Mouse (Mus musculus) left cerebral cortex, adult 11 months (tissue): Measurements from ENCODE around the gene Mroh2a.
"Not testable (repeated sequence)": the region's sequence is repeated elsewhere in the genome, so short reads cannot be mapped to it uniquely, and the experiment has no call there.

Experiments used
- DNase-seq: peaks from one replicate; pipeline ENCODE4 v3.0.0; 2022; ENCODE audit warnings: low spot score

The Mroh2a gene

DNA sequence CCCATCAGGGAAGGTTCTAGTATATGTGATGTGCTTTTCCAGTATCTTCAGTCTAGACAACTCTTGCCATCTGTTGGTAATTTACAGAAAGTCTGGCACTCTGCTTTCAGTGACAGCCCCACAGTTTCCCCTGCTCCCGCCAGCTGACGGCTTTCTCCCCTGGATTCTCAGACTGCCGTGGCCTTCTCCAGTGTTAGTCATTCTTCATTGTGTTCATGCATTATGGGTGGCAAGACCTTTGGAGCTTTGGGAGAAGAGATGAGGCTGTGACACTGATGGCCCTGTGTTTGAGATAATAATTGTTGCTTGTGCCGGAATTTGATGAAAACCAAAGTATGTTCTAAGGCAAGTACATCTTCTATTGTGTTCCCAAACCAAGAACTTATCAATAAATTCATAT, 8.2 kb upstream of the Mroh2a start:
- DNase-seq = no peak

DNA sequence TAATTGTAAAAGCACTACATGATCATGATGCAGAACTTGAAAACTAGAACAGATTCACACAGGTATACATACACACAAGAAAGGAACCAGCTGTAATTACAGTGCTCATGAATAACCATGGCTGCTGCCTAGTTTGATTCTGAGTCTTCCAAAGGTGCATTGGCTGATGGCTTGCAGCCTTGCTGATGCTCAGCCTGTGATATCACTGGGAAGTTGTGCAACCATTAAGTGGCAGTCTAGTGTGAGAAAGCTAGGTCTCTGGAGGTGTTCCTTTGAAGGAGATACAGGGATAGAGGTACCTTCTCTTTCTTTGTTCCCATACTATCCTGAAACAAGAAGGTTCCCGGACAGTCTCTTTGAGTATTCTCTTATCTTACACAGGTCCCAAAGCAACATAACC, 7.7 kb upstream of the Mroh2a start:
- DNase-seq = no peak

DNA sequence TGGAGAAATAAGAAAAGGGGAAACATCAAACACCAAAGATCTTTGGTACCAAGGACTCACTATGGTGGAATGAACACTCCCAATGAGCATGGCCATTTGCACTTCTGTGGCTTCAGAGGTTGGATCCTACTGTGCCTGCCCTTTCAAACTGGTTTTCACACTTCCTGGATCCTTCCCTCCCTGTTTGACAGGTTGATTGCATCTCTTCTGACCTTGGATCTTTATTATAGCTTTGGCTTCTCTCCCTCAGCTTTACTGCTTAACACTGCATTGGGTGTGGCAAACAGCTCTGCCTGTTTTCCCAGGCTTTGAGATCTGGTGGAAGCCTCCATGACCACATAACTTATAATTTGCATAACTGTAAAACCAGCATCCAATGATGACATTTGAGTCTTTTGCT, 6.5 kb upstream of the Mroh2a start:
- DNase-seq = no peak

DNA sequence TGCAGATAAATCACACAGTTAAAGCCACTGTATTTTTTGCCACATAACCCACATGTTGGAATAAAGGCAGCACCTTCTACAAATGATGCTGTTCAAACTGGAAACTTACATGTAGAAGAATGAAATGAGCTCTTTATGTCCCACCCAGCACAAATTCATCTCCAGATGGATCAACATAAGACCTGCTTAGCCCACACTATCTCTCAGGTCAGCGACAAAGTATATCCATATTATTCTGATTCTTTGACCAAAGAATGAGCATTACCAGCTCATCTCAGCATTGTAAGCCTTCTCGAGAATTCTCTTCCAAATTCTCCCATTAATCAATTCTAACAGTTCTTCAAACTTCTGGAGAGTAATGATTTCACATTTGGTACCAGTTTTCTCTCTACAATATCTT, 4.6 kb upstream of the Mroh2a start:
- DNase-seq = no peak

DNA sequence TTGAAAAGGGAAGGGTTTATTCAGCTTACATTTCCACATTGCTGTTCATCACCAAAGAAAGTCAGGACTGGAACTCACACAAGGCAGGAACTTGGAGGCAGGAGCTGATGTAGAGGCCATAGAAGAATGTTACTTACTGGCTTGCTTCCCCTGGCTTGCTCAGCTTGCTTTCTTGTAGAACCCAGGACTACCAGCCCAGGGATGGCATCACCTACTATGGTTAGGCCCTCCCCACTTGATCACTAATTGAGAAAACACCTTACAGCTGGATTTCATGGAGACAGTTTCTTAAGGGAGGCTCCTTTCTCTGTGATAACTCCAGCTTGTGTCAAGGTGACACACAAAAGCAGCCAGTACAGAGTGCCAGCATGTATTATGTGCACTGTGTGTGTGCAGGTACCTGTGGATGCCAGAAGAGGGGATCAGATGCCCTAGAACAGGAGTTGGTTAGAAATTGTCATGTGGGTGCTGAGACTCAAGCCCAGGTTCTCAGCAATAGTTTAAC, 3.7 kb upstream of the Mroh2a start:
- not testable (repeated sequence) for DNase-seq

DNA sequence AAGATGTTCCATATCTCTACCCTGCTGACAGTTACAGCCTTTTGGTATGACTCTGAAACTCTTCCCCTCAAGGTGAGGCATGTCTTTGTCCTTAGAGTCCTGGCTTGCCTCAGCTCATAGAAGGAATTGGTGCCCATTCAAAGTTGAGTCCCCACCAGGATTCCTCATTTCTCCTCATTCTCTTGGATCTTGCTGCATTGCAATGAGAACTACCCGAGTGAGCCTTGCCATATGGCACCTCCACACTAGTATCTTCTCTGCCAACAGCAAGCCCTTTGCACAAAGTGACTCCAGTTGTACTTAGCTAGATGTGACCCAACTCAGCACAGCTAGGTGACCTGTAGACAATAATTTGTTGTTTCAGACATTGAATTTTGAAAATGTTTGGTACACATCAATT, 3.2 kb upstream of the Mroh2a start:
- DNase-seq = no peak

DNA sequence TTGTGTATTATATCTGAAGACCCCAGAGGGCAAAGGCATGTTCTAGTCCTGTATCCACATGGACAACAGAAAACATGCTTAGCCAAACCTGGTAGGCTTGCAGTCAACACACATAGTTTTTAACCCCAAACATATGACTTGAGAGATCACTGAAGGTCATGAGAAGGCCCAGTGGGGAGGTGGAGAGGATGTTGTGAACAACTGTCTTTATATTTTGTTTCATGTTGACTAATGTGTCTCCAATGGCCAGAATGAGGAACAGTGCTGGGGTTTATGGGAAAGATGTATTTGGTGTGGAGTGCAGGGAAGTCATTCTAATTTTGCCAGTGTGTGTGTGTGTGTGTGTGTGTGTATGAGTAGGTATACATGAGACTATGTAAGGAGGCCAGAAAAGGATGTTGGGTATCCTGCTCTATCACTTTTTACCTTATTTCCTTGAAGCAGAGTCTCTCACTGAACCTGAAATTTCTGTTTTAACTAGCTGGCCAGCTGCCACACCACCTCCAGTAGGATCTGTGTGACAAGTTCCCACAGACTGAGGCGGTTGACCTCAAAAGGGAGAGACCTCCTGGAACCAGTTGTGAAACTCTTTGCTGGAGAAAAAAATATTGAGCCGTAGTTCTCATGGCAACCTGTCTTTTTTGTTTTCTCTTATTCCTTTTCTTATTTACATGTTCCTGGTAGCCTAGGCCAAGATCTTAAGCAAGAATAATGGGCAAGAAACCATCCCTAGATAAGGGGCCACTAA, 2.6 kb upstream of the Mroh2a start:
- no peak for DNase-seq

DNA sequence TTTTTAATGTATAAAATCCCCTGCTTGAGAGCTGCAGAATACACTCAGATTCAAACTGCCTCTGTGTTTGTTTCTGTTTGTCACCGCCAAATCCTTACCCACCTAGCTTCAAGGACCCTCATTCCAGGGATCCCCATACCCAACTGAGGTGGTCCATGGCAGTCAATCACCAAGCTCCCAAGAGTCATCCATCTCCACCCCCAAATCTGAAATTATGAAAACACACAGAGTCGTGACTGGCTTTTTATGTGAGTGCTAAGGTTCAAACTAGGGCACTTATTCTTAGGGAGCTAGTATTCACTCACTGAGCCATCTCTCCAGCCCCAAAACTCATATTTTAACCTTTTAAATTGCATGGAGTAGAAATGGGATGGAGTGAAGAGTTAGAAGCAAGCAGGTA, 1.5 kb upstream of the Mroh2a start:
- DNase-seq = not testable (repeated sequence)

DNA sequence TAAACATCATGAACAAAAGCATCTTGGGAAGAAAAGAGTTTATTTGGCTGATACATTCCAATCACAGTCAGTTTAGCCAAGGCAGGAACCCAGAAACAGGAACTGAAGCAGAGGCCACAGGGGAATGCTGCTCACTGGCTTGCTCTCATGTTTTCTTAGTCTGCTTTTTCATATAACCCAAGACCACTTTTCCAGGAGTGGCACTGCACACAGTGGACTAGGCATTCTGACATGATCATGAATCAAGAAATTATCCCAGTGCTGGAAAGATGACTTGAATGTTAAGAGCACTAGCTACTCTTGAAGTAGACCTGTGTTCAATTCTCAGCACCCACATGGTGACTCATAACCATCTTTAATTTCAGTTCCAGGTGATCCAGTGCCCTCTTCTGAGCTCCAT, 1.0 kb upstream of the Mroh2a start:
- no peak for DNase-seq

DNA sequence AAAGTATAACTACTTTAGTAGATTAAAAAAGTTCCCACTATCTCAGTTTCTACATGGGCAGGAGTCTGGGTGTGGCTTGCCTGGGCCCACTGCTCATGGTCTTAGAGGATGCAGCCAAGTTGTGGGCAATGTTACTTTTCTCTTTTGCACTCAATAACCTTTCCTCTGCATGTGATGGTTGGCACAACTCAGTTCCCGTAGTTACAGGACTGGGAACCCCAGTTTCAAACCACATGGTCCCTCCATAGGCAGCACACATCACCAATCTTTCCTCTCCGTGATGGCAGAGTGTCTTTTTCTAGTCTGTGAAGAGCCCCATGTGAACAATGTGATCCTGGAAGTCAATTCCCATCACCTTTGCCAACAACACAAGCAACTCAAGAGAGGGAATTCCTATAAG, 696 bp downstream of the Mroh2a start:
- no peak for DNase-seq

DNA sequence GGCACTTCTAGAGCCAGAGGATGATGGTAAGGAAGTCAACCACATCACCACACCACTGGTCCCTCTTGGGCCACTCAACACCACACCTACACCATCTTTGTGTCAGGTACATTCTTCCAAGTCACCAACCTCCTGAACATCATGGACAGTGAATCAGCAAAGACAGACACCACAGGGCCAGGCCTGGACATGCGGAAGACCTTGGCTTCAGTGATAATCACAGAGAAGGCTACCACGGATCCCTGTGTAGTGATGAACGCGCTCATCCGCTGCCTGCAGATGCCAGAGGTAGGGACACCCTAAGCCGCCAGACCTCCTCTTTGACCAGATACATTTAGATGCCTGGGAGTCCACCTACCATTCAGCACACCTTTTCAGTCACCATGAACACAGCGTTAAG, 1.3 kb downstream of the Mroh2a start:
- DNase-seq = no peak

DNA sequence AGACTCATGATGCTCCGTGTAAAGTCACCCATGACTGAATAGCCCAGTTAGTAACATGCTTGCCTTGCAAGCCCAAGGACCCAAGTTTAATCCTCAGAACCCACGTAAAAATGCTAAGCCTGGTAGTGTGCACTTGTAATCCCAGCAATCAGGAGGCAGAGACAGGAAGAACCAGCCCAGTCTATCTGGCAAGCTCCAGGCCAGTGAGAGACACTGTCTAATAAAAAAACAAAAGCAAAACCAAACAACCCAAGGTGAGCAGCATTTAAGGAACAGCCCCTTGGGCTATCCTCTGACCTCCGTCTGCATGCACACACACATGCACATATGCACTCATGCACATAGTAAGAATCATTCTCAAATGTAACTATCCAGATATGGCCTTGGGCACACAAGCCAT, 2.8 kb downstream of the Mroh2a start:
- no peak for DNase-seq

DNA sequence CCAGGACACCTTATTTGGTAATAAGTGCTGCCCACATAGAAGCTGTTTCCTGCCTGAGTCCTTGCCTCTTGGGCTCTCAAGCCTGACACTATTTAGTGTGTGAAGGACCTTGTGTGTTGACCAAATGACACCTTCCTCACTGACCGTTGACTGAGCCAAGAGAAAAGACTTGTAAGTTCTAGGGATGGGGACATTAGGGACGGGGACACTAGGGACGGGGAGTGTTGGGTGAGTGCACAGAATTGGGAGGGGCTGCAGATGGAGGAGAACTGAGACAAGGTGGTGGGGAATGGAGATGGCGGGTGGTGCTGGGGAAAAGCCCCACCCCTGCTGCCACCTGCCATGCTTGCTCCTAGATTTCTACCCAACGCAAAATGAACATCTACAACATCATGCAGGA, 3.2 kb downstream of the Mroh2a start:
- no peak for DNase-seq

DNA sequence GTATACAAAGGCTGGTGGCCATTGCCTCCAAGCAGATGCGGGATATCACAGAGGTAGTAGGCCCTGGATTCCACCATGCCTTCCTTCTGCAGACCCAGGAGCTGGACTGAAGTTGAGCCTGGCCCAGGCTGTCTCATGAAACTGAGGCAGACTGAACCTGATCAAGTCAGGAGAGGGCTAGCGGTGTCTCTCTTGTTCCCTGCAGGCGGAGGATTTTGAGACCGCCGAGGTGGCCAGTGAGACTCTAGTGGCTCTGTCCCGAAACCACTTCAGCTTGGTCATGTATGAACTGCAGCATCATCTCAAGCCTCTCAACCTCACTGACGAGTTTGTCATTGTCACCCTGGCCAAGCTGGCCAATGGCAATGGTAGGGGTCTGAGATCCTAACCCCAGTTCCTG, 3.6 kb downstream of the Mroh2a start:
- no peak for DNase-seq

DNA sequence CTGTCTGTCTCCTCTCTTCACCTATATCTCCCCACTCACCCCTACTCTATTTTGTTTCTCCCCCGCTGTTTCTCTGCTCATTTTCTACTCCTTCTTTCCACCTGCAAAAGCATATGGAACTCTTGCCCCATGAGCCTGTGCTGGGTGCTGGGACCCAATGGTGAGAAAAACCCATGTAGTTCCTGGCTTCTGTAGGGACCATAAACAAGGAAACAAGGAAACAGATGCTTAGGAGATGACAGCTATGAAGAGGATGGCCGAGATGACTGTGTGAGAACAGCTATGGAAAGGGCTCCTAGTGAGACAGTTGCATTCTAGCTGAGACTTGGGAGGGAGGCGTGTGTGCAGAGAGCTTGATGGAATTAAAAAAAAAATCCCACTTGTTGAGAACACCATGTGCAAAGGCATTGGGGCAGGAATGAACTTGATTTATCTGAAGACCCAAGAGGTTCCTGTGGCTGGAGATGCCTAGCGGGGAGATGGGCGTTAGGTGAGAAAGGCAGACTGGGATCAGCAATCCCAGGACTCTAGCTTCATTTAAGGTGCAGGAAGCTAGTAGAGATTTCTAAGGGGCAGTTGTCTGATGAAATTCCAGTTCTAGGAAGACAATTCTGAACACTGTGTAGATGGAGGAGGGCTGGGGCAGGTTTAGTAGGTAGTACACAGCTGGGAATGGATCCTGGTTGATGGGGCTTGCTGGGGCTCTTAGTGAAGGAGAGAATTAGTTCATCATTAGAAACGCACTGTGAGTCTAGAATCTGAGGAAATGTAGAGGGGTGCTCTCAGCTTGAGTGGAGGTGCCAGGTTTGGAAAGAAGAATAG, 4.4 kb downstream of the Mroh2a start:
- no peak for DNase-seq

DNA sequence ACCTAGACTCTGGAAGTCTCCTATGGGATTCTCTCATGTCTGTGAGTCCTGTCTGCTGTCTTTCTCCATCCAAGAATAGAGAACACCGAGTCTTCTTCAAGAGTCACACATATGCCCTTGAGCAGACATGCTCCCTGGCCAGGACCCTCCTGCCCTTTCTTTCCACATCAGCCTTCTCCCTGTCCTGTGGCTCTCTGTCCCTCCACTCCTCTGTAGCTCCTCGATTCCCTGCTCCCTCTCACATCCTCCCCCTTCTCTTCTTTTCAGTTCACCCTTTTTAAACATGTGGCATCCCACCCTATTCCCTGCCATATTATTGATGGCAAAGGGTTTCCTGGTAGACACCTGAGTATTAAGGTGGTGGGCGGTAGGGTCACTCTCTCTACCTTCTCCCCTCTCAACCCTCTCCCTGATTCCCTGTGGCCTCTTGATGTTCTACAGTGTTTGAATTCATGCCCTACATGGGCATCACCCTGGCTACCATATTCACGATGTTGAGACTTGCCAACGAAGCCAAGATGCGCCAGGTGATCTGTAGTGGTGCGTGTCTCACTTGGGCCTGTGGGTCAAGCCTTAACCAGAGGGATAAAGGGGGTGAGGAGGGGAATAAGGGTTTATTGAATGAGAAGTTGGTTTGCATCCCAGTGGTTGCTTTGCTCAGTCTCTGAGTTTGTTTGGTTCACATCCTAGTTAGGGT, 5.2 kb downstream of the Mroh2a start:
- DNase-seq = no peak

DNA sequence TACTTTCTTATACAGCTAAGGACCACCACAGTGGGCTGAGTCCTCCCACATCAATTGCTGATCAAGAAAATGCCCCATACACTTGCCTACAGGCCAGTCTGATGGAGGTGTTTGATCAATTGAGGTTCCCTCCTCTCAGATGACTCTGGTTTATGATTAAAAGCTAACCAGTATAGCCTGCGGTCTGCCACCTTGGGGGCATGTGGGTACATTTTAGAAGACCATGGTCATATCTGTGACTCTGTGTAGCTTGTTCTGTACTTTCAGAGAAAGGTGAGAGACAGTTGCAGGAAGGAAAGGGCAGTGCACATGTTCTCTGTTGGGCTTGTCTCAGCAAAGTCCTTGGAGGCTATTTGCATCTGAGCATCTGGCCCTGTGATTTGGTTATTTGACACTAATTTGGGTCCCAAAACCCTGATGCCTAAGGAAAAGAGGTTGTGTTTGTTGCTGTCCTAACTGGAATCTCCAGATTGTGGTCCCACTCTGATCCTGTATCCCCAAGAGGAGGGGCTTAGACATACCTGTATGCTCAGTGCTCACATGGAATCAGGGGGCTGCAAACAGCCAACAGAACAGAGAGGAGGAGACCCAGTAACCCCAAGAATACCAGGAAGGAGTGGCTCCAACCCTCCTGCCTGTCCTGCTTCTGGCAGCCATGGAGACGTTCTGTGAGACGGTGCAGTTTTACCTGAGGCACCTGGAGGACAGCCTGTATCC, 6.0 kb downstream of the Mroh2a start:
- DNase-seq = no peak

DNA sequence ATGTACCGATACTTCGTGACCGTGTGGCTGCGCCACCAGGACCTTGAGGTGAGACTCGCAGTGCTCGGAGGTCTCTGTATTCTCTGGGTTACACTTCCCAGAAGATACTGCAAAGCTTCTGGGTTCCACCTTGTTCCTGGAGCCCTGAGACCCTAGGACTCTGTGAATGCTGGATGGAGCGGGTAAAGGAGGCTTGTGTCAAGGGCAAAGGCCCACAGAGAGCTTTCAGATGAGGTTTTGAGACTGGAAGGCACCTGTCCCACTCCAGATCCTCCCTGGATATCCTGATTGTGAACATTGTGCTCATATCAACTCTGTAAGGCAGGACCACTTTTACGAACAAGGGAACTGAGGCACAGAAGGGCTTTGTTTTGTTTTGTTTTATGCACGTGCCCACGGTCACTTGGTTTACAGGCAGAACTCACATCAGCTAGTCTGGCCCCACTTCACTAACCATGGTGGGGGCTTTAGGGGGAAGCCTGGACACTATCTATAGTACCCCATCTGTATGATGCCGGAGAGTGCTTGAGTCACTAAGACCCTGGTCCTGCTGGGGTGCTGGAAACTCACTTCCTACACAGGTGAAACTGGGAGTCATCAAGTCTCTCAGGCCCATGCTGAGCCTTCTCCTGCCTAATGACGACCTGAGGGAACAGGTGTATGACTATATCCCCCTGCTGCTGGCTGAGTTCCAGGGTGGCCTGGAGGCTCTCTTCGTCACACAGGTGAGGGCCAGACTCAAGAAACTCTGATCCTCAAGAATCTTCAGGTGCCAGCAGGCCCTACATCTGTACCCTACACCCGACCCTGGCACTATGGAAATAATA, 6.8 kb downstream of the Mroh2a start:
- DNase-seq = no peak

DNA sequence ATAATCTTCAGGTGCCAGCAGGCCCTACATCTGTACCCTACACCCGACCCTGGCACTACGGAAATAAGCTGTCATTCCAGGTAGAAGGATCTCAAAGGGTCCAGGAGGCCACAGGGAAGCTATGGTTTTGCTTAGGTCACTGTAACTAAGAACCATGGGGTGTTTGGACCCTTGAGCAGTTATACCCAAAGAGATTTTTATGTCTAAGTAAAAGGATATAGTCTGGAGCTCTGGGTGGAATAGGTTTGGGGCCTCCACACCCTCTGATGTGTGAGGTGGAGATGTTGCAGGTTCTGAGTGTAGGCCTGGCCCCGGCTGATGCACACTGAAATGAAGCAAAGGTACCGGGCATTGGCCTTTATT, 7.4 kb downstream of the Mroh2a start:
- no peak for DNase-seq

DNA sequence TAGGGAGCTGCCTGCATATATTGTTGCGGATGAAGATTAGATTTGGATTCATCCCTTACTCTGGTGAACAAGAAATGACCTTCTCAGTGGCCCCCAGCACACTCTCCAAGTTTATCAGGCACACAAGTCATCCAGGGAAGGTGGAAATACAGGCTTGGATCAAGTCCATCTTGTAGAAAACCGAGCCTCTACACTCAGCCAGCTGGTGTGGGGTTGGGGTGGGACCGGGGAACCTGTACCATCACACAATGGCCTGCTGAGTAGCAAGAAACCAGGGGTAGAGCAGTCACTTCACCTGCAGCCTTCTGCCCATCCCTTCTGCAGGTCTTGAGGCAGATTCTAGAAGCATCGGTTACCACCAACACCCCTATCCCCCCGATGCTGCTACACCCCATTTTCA, 7.9 kb downstream of the Mroh2a start:
- no peak for DNase-seq
